Comparison of ENCODE assay signal across 20 mouse cellular contexts in genomic region chr10:125275149-125275848, GRCm38 (mm10).
DNase-seq lines count a peak whose midpoint lies in the region; ATAC-seq lines count a peak whose summit lies in the region.
"Had no signal": no experiment of that assay in that cellular context is flagged by ENCODE, and none has a peak within 500 bp of the region (broad histone marks: within the 10 kb centered on the region; RNA-seq: fewer than 3 reads in every experiment).

No protein-coding gene starts in this region.

- no peak overlapping the region for H3K27ac ChIP-seq in hindbrain, embryonic 16.5 days (ENCODE audit: low read depth, low read length)
- no peak overlapping the region for H3K27ac ChIP-seq in hindbrain, embryonic 11.5 days (ENCODE audit: low read depth, low read length)
- no peak overlapping the region for H3K27ac ChIP-seq in neural tube, embryonic 12.5 days
- no peak overlapping the region for H3K27ac ChIP-seq in neural tube, embryonic 15.5 days (replicated peaks)
- H3K27ac ChIP-seq: kidney, embryonic 15.5 days; limb, embryonic 13.5 days; liver, embryonic 13.5 days; lung, embryonic 15.5 days had no signal

- H3K36me3 ChIP-seq in hindbrain, embryonic 16.5 days (ENCODE audit: control insufficient read depth, insufficient read depth, low read length), result no peaks in the 10 kb centered on the region
- H3K36me3 ChIP-seq in hindbrain, embryonic 11.5 days (ENCODE audit: control insufficient read depth, insufficient read depth, low read length), result no peaks in the 10 kb centered on the region
- H3K36me3 ChIP-seq in neural tube, embryonic 12.5 days, result no peaks in the 10 kb centered on the region
- H3K36me3 ChIP-seq in neural tube, embryonic 15.5 days, result no peaks in the 10 kb centered on the region
- H3K36me3 ChIP-seq: embryonic facial prominence, embryonic 15.5 days; G1E; kidney, embryonic 15.5 days; limb, embryonic 13.5 days; liver, embryonic 13.5 days; lung, embryonic 15.5 days had no signal

- ATAC-seq in hindbrain, embryonic 16.5 days, result peak; percentile 64
- ATAC-seq in hindbrain, embryonic 11.5 days (ENCODE audit: low FRiP score), result no peak
- 0 out of 2 replicates have a peak, but pooled peaks have one; percentile 50 for ATAC-seq in neural tube, embryonic 12.5 days (ENCODE audit: low FRiP score, low read depth)
- ATAC-seq in neural tube, embryonic 15.5 days (ENCODE audit: low FRiP score), result no peak
- ATAC-seq: activated CD4-positive, CD25-positive, alpha-beta regulatory T cell, adult 4 months; intestine, postnatal 0 days had no signal

- no peaks in the 10 kb centered on the region for H3K9me3 ChIP-seq in hindbrain, embryonic 16.5 days (ENCODE audit: control insufficient read depth, low read length)
- no peaks in the 10 kb centered on the region for H3K9me3 ChIP-seq in hindbrain, embryonic 11.5 days (ENCODE audit: control insufficient read depth, low read length)
- no peaks in the 10 kb centered on the region for H3K9me3 ChIP-seq in neural tube, embryonic 12.5 days
- no peaks in the 10 kb centered on the region for H3K9me3 ChIP-seq in neural tube, embryonic 15.5 days (replicated peaks)
- H3K9me3 ChIP-seq: embryonic facial prominence, embryonic 15.5 days; kidney, embryonic 15.5 days; limb, embryonic 13.5 days; liver, embryonic 13.5 days; lung, embryonic 15.5 days had no signal

- no peaks in the 10 kb centered on the region for H3K27me3 ChIP-seq in hindbrain, embryonic 16.5 days (replicated peaks; ENCODE audit: control insufficient read depth, insufficient read depth, low read length)
- H3K27me3 ChIP-seq in hindbrain, embryonic 11.5 days (ENCODE audit: control insufficient read depth, insufficient read depth, low read length), result no peaks in the 10 kb centered on the region
- H3K27me3 ChIP-seq in neural tube, embryonic 12.5 days (replicated peaks), result no peaks in the 10 kb centered on the region
- H3K27me3 ChIP-seq in neural tube, embryonic 15.5 days (replicated peaks), result no peaks in the 10 kb centered on the region
- H3K27me3 ChIP-seq: embryonic facial prominence, embryonic 15.5 days; kidney, embryonic 15.5 days; limb, embryonic 13.5 days; liver, embryonic 13.5 days; lung, embryonic 15.5 days had no signal

- no peaks in the 10 kb centered on the region for H3K4me1 ChIP-seq in hindbrain, embryonic 16.5 days (ENCODE audit: control insufficient read depth, insufficient read depth, low read depth, low read length)
- no peaks in the 10 kb centered on the region for H3K4me1 ChIP-seq in hindbrain, embryonic 11.5 days (replicated peaks; ENCODE audit: control insufficient read depth, insufficient read depth, low read length)
- 0 out of 2 replicates have a peak, but pooled peaks cover 3% of the 10 kb centered on the region for H3K4me1 ChIP-seq in neural tube, embryonic 12.5 days
- H3K4me1 ChIP-seq in neural tube, embryonic 15.5 days, result peaks cover 3% of the 10 kb centered on the region; the same call in 1 of the 2 replicates
- H3K4me1 ChIP-seq: liver, embryonic 13.5 days had no signal

- no peak overlapping the region for H3K4me3 ChIP-seq in hindbrain, embryonic 16.5 days (ENCODE audit: low read length)
- no peak overlapping the region for H3K4me3 ChIP-seq in hindbrain, embryonic 11.5 days (ENCODE audit: low read depth, low read length)
- no peak overlapping the region for H3K4me3 ChIP-seq in neural tube, embryonic 12.5 days
- H3K4me3 ChIP-seq in neural tube, embryonic 15.5 days (replicated peaks), result no peak overlapping the region
- H3K4me3 ChIP-seq: embryonic facial prominence, embryonic 15.5 days; kidney, embryonic 15.5 days; limb, embryonic 13.5 days; liver, embryonic 13.5 days; lung, embryonic 15.5 days had no signal

- 50% methylated on average over 12 of the region's 12 CpGs for WGBS in hindbrain, embryonic 16.5 days
- WGBS in hindbrain, embryonic 11.5 days, result 89% methylated on average over 12 of the region's 12 CpGs
- WGBS in neural tube, embryonic 12.5 days, result 81% methylated on average over 12 of the region's 12 CpGs
- 51% methylated on average over 12 of the region's 12 CpGs for WGBS in neural tube, embryonic 15.5 days

- no peak overlapping the region for H3K4me2 ChIP-seq in hindbrain, embryonic 16.5 days (ENCODE audit: low read length)
- H3K4me2 ChIP-seq in hindbrain, embryonic 11.5 days (replicated peaks; ENCODE audit: low read depth, low read length), result no peak overlapping the region
- H3K4me2 ChIP-seq in neural tube, embryonic 12.5 days (replicated peaks), result no peak overlapping the region
- no peak overlapping the region for H3K4me2 ChIP-seq in neural tube, embryonic 15.5 days
- H3K4me2 ChIP-seq: embryonic facial prominence, embryonic 15.5 days; kidney, embryonic 15.5 days; limb, embryonic 13.5 days; liver, embryonic 13.5 days; lung, embryonic 15.5 days had no signal

- DNase-seq in cerebellum, postnatal 14 days, result peak; percentile 48 to 56
- no peak for DNase-seq in cerebellum, adult 11 months
- no peak for DNase-seq in hindbrain, embryonic 11.5 days (ENCODE audit: low spot score)
- peak; percentile 43 for DNase-seq in retina, postnatal 7 days (ENCODE audit: low read depth, low spot score)
- no peak for DNase-seq in layer of hippocampus, adult 18-20 months (ENCODE audit: low spot score in 2 of 2)
- DNase-seq: adrenal gland, postnatal 14 days; gastrocnemius, postnatal 36 days; kidney, postnatal 4 days; liver, embryonic 13.5 days; right cerebral cortex, postnatal 4 days had no signal

- no peak overlapping the region for H3K9ac ChIP-seq in hindbrain, embryonic 16.5 days (ENCODE audit: low read depth, low read length)
- H3K9ac ChIP-seq in hindbrain, embryonic 11.5 days (ENCODE audit: low read depth, low read length), result no peak overlapping the region
- no peak overlapping the region for H3K9ac ChIP-seq in neural tube, embryonic 12.5 days
- no peak overlapping the region for H3K9ac ChIP-seq in neural tube, embryonic 15.5 days (replicated peaks)
- H3K9ac ChIP-seq: embryonic facial prominence, embryonic 15.5 days; kidney, embryonic 15.5 days; limb, embryonic 13.5 days; liver, embryonic 13.5 days; lung, embryonic 15.5 days had no signal

Comparison
In these comparisons a context has a peak if more than half of its experiments do, and no peak if none do; other contexts are left out.
1. DNase-seq: peak in cerebellum, postnatal 14 days (2 of 2) and retina, postnatal 7 days (single experiment); none in cerebellum, adult 11 months (single experiment), hindbrain, embryonic 11.5 days (single experiment) and layer of hippocampus, adult 18-20 months (0 of 2).
2. ATAC-seq: peak in hindbrain, embryonic 16.5 days (single experiment) and neural tube, embryonic 12.5 days (single experiment); none in hindbrain, embryonic 11.5 days (single experiment) and neural tube, embryonic 15.5 days (single experiment).